Mouse (Mus musculus) liver, embryonic 14.5 days (tissue): ENCODE data around the gene Cd274.

Source experiments
- CTCF ChIP-seq: IDR thresholded peaks from 2 replicates; pipeline ENCODE4 v1.5.1; 2016; ENCODE audit warnings: antibody characterized with exemption, low read depth, control low read depth
- EP300 ChIP-seq: IDR thresholded peaks from 2 replicates; pipeline ENCODE4 v1.6.1; 2016; ENCODE audit warnings: antibody characterized with exemption, low read depth

- TF ChIP-seq CTCF (no peak), EP300 (no peak)
Observed at GRCm38 (mm10) chr19:29418661-29419115, 51.4 kb downstream of the Cd274 start.
